Mouse (Mus musculus) liver, embryonic 14.5 days (tissue): Measurements from ENCODE around the gene Zfp260.

ENCODE experiments used
- CTCF ChIP-seq: IDR thresholded peaks from 2 replicates; pipeline ENCODE4 v1.5.1; 2016; ENCODE audit warnings: antibody characterized with exemption, low read depth, control low read depth
- EP300 ChIP-seq: IDR thresholded peaks from 2 replicates; pipeline ENCODE4 v1.6.1; 2016; ENCODE audit warnings: antibody characterized with exemption, low read depth

DNA sequence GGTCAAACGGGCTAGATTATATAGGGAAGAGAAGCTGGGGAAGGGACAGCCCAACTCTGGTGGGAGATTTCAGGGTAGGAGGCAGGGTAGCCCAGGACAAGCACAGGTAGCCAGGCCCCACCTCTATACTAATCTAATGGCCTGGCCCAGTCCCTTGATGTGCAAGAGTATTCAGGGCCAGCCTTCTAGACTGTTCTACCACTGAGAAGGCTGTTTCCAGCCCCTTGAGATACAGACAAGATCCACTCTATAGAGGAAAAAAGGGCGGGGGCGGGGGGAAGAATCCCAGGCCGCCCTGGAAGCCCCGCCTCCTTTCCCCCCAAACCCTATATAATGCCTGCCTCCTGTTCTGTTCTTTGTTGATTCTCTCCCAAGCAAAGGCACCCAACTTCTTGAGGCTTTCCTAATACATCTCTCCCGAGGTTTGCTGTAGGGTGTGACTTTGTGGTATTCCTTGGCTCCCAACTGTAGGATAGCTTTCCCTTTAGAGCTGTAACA lies 610 bp upstream of the Zfp260 start:
- TF ChIP-seq CTCF (no peak), EP300 (no peak)
